Mouse (Mus musculus) hindbrain, embryonic 12.5 days (tissue): ENCODE data around the gene Rgs19. TPM values are rescaled to one million over a fixed set of nuclear protein-coding genes. Genes with fewer than 3 reads are reported as not detected.

ENCODE experiments used
- ATAC-seq: fragments of 200-750 bp; cut with Nextera tagmentation; 2 replicates; pipeline ENCODE4 v1.8.0; 2017; ENCODE audit warnings: moderate TSS enrichment; ENCODE audit not compliant: low FRiP score
- H3K27ac ChIP-seq: fragments of 300-500 bp; sonication (generic); 2 replicates; pipeline ENCODE4 v1.5.1; 2016; ENCODE audit warnings: mild to moderate bottlenecking
- H3K27me3 ChIP-seq: fragments of 300-500 bp; sonication (generic); 2 replicates; pipeline ENCODE4 v1.6.1; 2016; ENCODE audit warnings: mild to moderate bottlenecking
- H3K36me3 ChIP-seq: fragments of 300-500 bp; sonication (generic); 2 replicates; pipeline ENCODE4 v1.6.1; 2016; ENCODE audit warnings: mild to moderate bottlenecking
- H3K4me1 ChIP-seq: fragments of 300-500 bp; sonication (generic); 2 replicates; pipeline ENCODE4 v1.6.1; 2016
- H3K4me2 ChIP-seq: fragments of 300-500 bp; sonication (generic); replicated peaks from 2 replicates; pipeline ENCODE4 v1.6.1; 2016; ENCODE audit warnings: mild to moderate bottlenecking
- H3K4me3 ChIP-seq: fragments of 300-500 bp; sonication (generic); 2 replicates; pipeline ENCODE4 v1.5.1; 2016; ENCODE audit warnings: mild to moderate bottlenecking
- H3K9ac ChIP-seq: fragments of 300-500 bp; sonication (generic); 2 replicates; pipeline ENCODE4 v1.6.1; 2016; ENCODE audit warnings: mild to moderate bottlenecking, moderate library complexity
- H3K9me3 ChIP-seq: fragments of 300-500 bp; sonication (generic); replicated peaks from 2 replicates; pipeline ENCODE4 v1.6.1; 2016; ENCODE audit warnings: mild to moderate bottlenecking
- WGBS: fragments of 180-500 bp; shearing (Covaris S2); methylation state at CpG from one replicate; pipeline ENCODE4 v1.1.7; 2016; 5-methylcytosine and 5-hydroxymethylcytosine counted together
- polyA plus RNA-seq: library from polyadenylated mRNA; unstranded; fragments of >200 nt; fragmentation: Nextera tagmentation; extraction: Ambion mirVana; gene quantifications from 2 replicates; pipeline ENCODE4 v1.2.1, GENCODE M21; 2016

Gene Rgs19
- 49.4 and 54.4 TPM in 2 replicates for polyA plus RNA-seq

GRCm38 (mm10) chr2:181693339-181694280 is at the start of gene Rgs19:
Gene Rgs19 (minus strand): TSS chr2:181693977.
- H3K4me1 ChIP-seq: peaks cover 18% of the 10 kb centered on the region
- H3K36me3 ChIP-seq: peaks cover 9% of the 10 kb centered on the region
- ATAC-seq: peak; percentile 89
- WGBS: under 1% methylated on average over 75 of the region's 75 CpGs
- peak within 1 kb of the TSS; percentile 95 for H3K4me2 ChIP-seq
- H3K27ac ChIP-seq: peak within 1 kb of the TSS; percentile 67
- peak within 1 kb of the TSS; percentile 68 for H3K4me3 ChIP-seq
- H3K27me3 ChIP-seq: peaks cover 10% of the 10 kb centered on the region; the same call in 1 of the 2 replicates
- H3K9me3 ChIP-seq: no peaks in the 10 kb centered on the region
- peak within 1 kb of the TSS; percentile 85 for H3K9ac ChIP-seq

GRCm38 (mm10) chr2:181730051-181730450 is 36.3 kb upstream of the Rgs19 start:
- H3K9me3 ChIP-seq: no peaks in the 10 kb centered on the region
- no peak overlapping the region for H3K4me3 ChIP-seq
- H3K9ac ChIP-seq: no peak overlapping the region
- H3K36me3 ChIP-seq: 0 out of 2 replicates have a peak, but pooled peaks cover 3% of the 10 kb centered on the region
- WGBS: 79% methylated on average over 3 of the region's 3 CpGs
- no peak overlapping the region for H3K4me2 ChIP-seq
- H3K27ac ChIP-seq: no peak overlapping the region
- no peaks in the 10 kb centered on the region for H3K27me3 ChIP-seq
- ATAC-seq: no peak
- peaks cover 6% of the 10 kb centered on the region for H3K4me1 ChIP-seq

GRCm38 (mm10) chr2:181727659-181728262 is 34.0 kb upstream of the Rgs19 start:
- WGBS: 41% methylated on average over 9 of the region's 9 CpGs
- Histone ChIP-seq H3K4me1 (peaks cover 6% of the 10 kb centered on the region), H3K4me3 (no peak overlapping the region), H3K36me3 (0 out of 2 replicates have a peak, but pooled peaks cover 3% of the 10 kb centered on the region), H3K9ac (no peak overlapping the region), H3K27me3 (no peaks in the 10 kb centered on the region), H3K4me2 (no peak overlapping the region), H3K9me3 (no peaks in the 10 kb centered on the region), H3K27ac (no peak overlapping the region)
- ATAC-seq: peak; percentile 56

- no peaks in the 10 kb centered on the region for H3K4me1 ChIP-seq
- H3K4me2 ChIP-seq: no peak overlapping the region
- no peaks in the 10 kb centered on the region for H3K27me3 ChIP-seq
- H3K36me3 ChIP-seq: peaks cover 19% of the 10 kb centered on the region
- ATAC-seq: peak; percentile 66; the same call in 1 of the 2 replicates
- 0 out of 2 replicates have a peak overlapping the region, but pooled peaks have one; percentile 4 for H3K27ac ChIP-seq
- H3K9ac ChIP-seq: no peak overlapping the region
- no peak overlapping the region for H3K4me3 ChIP-seq
- 14% methylated on average over 3 of the region's 3 CpGs for WGBS
- no peaks in the 10 kb centered on the region for H3K9me3 ChIP-seq
These were observed 28.4 kb upstream of the Rgs19 start for GRCm38 (mm10) chr2:181722213-181722612.

- no peak for ATAC-seq
- H3K9me3 ChIP-seq: no peaks in the 10 kb centered on the region
- H3K27ac ChIP-seq: no peak overlapping the region
- H3K4me3 ChIP-seq: no peak overlapping the region
- H3K9ac ChIP-seq: no peak overlapping the region
- H3K4me1 ChIP-seq: peaks cover 6% of the 10 kb centered on the region; the same call in 1 of the 2 replicates
- no peak overlapping the region for H3K4me2 ChIP-seq
- H3K36me3 ChIP-seq: peaks cover 19% of the 10 kb centered on the region
- H3K27me3 ChIP-seq: no peaks in the 10 kb centered on the region
These were observed 27.4 kb upstream of the Rgs19 start for GRCm38 (mm10) chr2:181721200-181721599.

GRCm38 (mm10) chr2:181720061-181720460 is 26.3 kb upstream of the Rgs19 start:
- H3K4me3 ChIP-seq: no peak overlapping the region
- H3K4me1 ChIP-seq: peaks cover 15% of the 10 kb centered on the region
- ATAC-seq: no peak
- no peak overlapping the region for H3K27ac ChIP-seq
- no peaks in the 10 kb centered on the region for H3K9me3 ChIP-seq
- peaks cover 19% of the 10 kb centered on the region for H3K36me3 ChIP-seq
- no peak overlapping the region for H3K9ac ChIP-seq
- 33% methylated on average over 3 of the region's 3 CpGs for WGBS
- H3K27me3 ChIP-seq: no peaks in the 10 kb centered on the region
- no peak overlapping the region for H3K4me2 ChIP-seq

GRCm38 (mm10) chr2:181716991-181717390 is 23.2 kb upstream of the Rgs19 start:
- no peaks in the 10 kb centered on the region for H3K27me3 ChIP-seq
- no peaks in the 10 kb centered on the region for H3K9me3 ChIP-seq
- H3K4me3 ChIP-seq: 0 out of 2 replicates have a peak overlapping the region, but pooled peaks have one; percentile 46
- peaks cover 19% of the 10 kb centered on the region for H3K36me3 ChIP-seq
- ATAC-seq: no peak
- H3K4me1 ChIP-seq: peaks cover 33% of the 10 kb centered on the region
- WGBS: 78% methylated on average over 3 of the region's 3 CpGs
- no peak overlapping the region for H3K27ac ChIP-seq
- no peak overlapping the region for H3K9ac ChIP-seq
- H3K4me2 ChIP-seq: peak overlapping the region; percentile 55

GRCm38 (mm10) chr2:181715382-181715781 is 21.6 kb upstream of the Rgs19 start:
- H3K4me3 ChIP-seq: peak overlapping the region; percentile 46
- no peaks in the 10 kb centered on the region for H3K27me3 ChIP-seq
- H3K4me1 ChIP-seq: peaks cover 33% of the 10 kb centered on the region
- peaks cover 19% of the 10 kb centered on the region for H3K36me3 ChIP-seq
- peak overlapping the region; percentile 63 for H3K9ac ChIP-seq
- 67% methylated on average over 3 of the region's 3 CpGs for WGBS
- H3K4me2 ChIP-seq: peak overlapping the region; percentile 55
- no peaks in the 10 kb centered on the region for H3K9me3 ChIP-seq
- H3K27ac ChIP-seq: peak overlapping the region; percentile 90
- ATAC-seq: peak; percentile 38

GRCm38 (mm10) chr2:181714903-181715326 is 21.1 kb upstream of the Rgs19 start, which contains the start of gene Oprl1:
Gene Oprl1 (plus strand): TSS chr2:181715016.
- ATAC-seq: peak; percentile 81
- H3K9me3 ChIP-seq: no peaks in the 10 kb centered on the region
- H3K9ac ChIP-seq: peak within 1 kb of the TSS; percentile 63
- 2% methylated on average over 7 of the region's 7 CpGs for WGBS
- peak within 1 kb of the TSS; percentile 46 for H3K4me3 ChIP-seq
- H3K4me2 ChIP-seq: peak within 1 kb of the TSS; percentile 55
- peak within 1 kb of the TSS; percentile 90 for H3K27ac ChIP-seq
- no peaks in the 10 kb centered on the region for H3K27me3 ChIP-seq
- peaks cover 33% of the 10 kb centered on the region for H3K4me1 ChIP-seq
- peaks cover 16% of the 10 kb centered on the region for H3K36me3 ChIP-seq

- ATAC-seq: peak; percentile 73
- 50% methylated on average over 1 of the region's 1 CpGs for WGBS
- Histone ChIP-seq H3K4me2 (peak overlapping the region; percentile 55), H3K36me3 (peaks cover 5% of the 10 kb centered on the region), H3K4me3 (no peak overlapping the region), H3K27ac (peak overlapping the region; percentile 90), H3K9ac (no peak overlapping the region), H3K27me3 (no peaks in the 10 kb centered on the region), H3K4me1 (peaks cover 33% of the 10 kb centered on the region), H3K9me3 (no peaks in the 10 kb centered on the region)
These were observed 20.0 kb upstream of the Rgs19 start for GRCm38 (mm10) chr2:181713749-181714148.

GRCm38 (mm10) chr2:181706668-181707067 is 12.9 kb upstream of the Rgs19 start:
- Histone ChIP-seq H3K4me3 (no peak overlapping the region), H3K4me1 (no peaks in the 10 kb centered on the region), H3K9me3 (no peaks in the 10 kb centered on the region), H3K36me3 (no peaks in the 10 kb centered on the region), H3K27ac (no peak overlapping the region), H3K9ac (no peak overlapping the region), H3K27me3 (no peaks in the 10 kb centered on the region), H3K4me2 (no peak overlapping the region)
- 33% methylated on average over 4 of the region's 4 CpGs for WGBS
- no peak for ATAC-seq

- H3K4me1 ChIP-seq: peaks cover 6% of the 10 kb centered on the region
- no peak within 1 kb of the TSS for H3K27ac ChIP-seq
- H3K9me3 ChIP-seq: no peaks in the 10 kb centered on the region
- no peaks in the 10 kb centered on the region for H3K36me3 ChIP-seq
- H3K9ac ChIP-seq: no peak within 1 kb of the TSS
- WGBS: 51% methylated on average over 5 of the region's 5 CpGs
- no peak within 1 kb of the TSS for H3K4me2 ChIP-seq
- no peak for ATAC-seq
- H3K4me3 ChIP-seq: no peak within 1 kb of the TSS
- peaks cover 10% of the 10 kb centered on the region; the same call in 1 of the 2 replicates for H3K27me3 ChIP-seq
These were observed 4.5 kb upstream of the Rgs19 start, which contains the start of gene Lkaaear1 for GRCm38 (mm10) chr2:181698241-181698640. Gene Lkaaear1 (minus strand): TSS chr2:181698442.
